Mouse (Mus musculus) liver, postnatal 0 days (tissue): ENCODE measurements around the gene Cyp1b1.

ENCODE experiments used
- CTCF ChIP-seq: sonication (generic); IDR thresholded peaks from 2 replicates; pipeline ENCODE4 v1.5.1; 2016; ENCODE audit warnings: antibody characterized with exemption, low read depth
- EP300 ChIP-seq: IDR thresholded peaks from 2 replicates; pipeline ENCODE4 v1.6.1; 2016; ENCODE audit warnings: antibody characterized with exemption, low read depth, mild to moderate bottlenecking

DNA sequence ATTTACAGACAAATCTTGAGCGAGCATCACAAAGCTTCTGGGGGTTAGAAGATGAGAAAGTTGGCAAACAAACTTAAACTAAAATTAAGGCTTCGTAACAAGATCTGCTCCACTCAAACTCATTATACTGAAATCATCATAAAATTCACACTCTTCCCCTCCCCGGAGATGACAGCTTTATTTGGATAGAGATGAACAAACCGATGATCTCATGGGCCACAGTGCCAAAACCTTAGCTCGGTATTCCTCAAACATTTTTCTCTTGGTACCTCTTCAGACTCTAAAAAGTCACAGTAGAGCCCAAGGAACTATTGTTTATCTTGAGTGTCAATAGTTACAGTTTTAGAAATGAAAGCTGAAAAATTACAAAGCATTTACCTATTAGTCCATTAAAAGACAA lies 11.8 kb upstream of the Cyp1b1 start:
- TF ChIP-seq CTCF (no peak), EP300 (no peak)
